Mouse (Mus musculus) bone marrow macrophage, adult 2 months (primary cell): ENCODE measurements around the gene Lpxn.

ENCODE experiments used
- CTCF ChIP-seq: IDR thresholded peaks from 2 replicates; pipeline ENCODE4 v1.5.1; 2012; ENCODE audit warnings: low read depth, mild to moderate bottlenecking, low read length, moderate library complexity
- POLR2A ChIP-seq: IDR thresholded peaks from 2 replicates; pipeline ENCODE4 v1.6.1; 2012; ENCODE audit warnings: mild to moderate bottlenecking, low read depth, low read length, borderline replicate concordance

GRCm38 (mm10) chr19:12770888-12771287 is 25.1 kb upstream of the Lpxn start:
- TF ChIP-seq POLR2A, result no peak
- no peak for TF ChIP-seq CTCF
